Mouse (Mus musculus): ENCODE measurements around the gene Ptx4. TPM values are rescaled to one million over a fixed set of nuclear protein-coding genes. Genes with fewer than 3 reads are reported as not detected.

The Ptx4 gene
- total RNA-seq, 2 experiments from 2014 or later = 4.2 to 6.7 TPM

Other genes starting within 250 kb of the Ptx4 start
- 10 to 100 TPM; 20.0 to 22.4 TPM for gene Nubp2, start 234.4 kb upstream of the Ptx4 start, total RNA-seq (2021)
- 10 to 100 TPM; 26.3 to 28.0 TPM for gene Spsb3, start 234.1 kb upstream of the Ptx4 start, total RNA-seq (2021)
- gene Eme2, start 225.7 kb upstream of the Ptx4 start, total RNA-seq (2021) = 10 to 100 TPM; 18.8 to 19.0 TPM
- 100 to 1,000 TPM; 103 to 113 TPM for gene Mrps34, start 225.6 kb upstream of the Ptx4 start, total RNA-seq (2021)
- 10 to 100 TPM; 30.2 to 32.4 TPM for gene Nme3, start 224.3 kb upstream of the Ptx4 start, total RNA-seq (2021)
- 10 to 100 TPM; 58.9 to 63.0 TPM for gene Mapk8ip3, start 183.8 kb upstream of the Ptx4 start, total RNA-seq (2021)
- gene Jpt2, start 160.1 kb upstream of the Ptx4 start, total RNA-seq (2021) = 1 to 10 TPM; 6.4 to 7.9 TPM
- 10 to 100 TPM; 12.6 to 13.1 TPM for gene Cramp1l, start 105.0 kb upstream of the Ptx4 start, total RNA-seq (2021)
- gene Ift140, start 104.7 kb upstream of the Ptx4 start, total RNA-seq (2021) = 1 to 10 TPM; 5.7 to 7.3 TPM
- gene Tmem204, start 37.2 kb upstream of the Ptx4 start, total RNA-seq (2021) = 10 to 100 TPM; 34.5 to 36.7 TPM
- gene Telo2, start 4.8 kb upstream of the Ptx4 start, total RNA-seq (2021) = 10 to 100 TPM; 12.4 to 12.7 TPM
- 10 to 100 TPM; 28.7 to 34.3 TPM for gene Clcn7, start 12.6 kb downstream of the Ptx4 start, total RNA-seq (2021)
- gene Ccdc154, start 41.7 kb downstream of the Ptx4 start, total RNA-seq (2021) = not detected
- gene Gm38655, start 54.7 kb downstream of the Ptx4 start, total RNA-seq (2021) = not detected
- 10 to 100 TPM; 20.8 to 22.5 TPM for gene BC003965, start 63.8 kb downstream of the Ptx4 start, total RNA-seq (2021)
- gene Unkl, start 67.6 kb downstream of the Ptx4 start, total RNA-seq (2021) = 10 to 100 TPM in 1 of 2 experiments, 1 to 10 TPM in 1; 8.7 to 10.2 TPM
- gene Gnptg, start 119.4 kb downstream of the Ptx4 start, total RNA-seq (2021) = 10 to 100 TPM; 13.9 TPM
- 10 to 100 TPM in 1 of 2 experiments, 1 to 10 TPM in 1; 8.6 to 11.0 TPM for gene Tsr3, start 119.4 kb downstream of the Ptx4 start, total RNA-seq (2021)
- gene Baiap3, start 135.6 kb downstream of the Ptx4 start, total RNA-seq (2021) = under 1 TPM; 0.42 to 0.43 TPM
- gene Ube2i, start 153.9 kb downstream of the Ptx4 start, total RNA-seq (2021) = 10 to 100 TPM; 84.3 to 95.1 TPM
- under 1 TPM; 0.22 to 0.25 TPM for gene Prss34, start 177.6 kb downstream of the Ptx4 start, total RNA-seq (2021)
- gene Prss28, start 187.9 kb downstream of the Ptx4 start, total RNA-seq (2021) = not detected
- not detected for gene Prss29, start 197.9 kb downstream of the Ptx4 start, total RNA-seq (2021)
- gene Tpsab1, start 224.8 kb downstream of the Ptx4 start, total RNA-seq (2021) = under 1 TPM; 0.70 to 0.86 TPM
- 1 to 10 TPM; 1.8 to 2.2 TPM for gene Tpsb2, start 245.5 kb downstream of the Ptx4 start, total RNA-seq (2021)
- gene Tpsg1, start 248.5 kb downstream of the Ptx4 start, total RNA-seq (2021) = under 1 TPM in 1 of 2 experiments, not detected in 1; 0.30 TPM